Mouse (Mus musculus) limb, embryonic 14.5 days (tissue): Measurements from ENCODE around the gene Fgd2. TPM values are rescaled to one million over a fixed set of nuclear protein-coding genes. Genes with fewer than 3 reads are reported as not detected.

ENCODE experiments used
- ATAC-seq: fragments of 200-750 bp; cut with Nextera tagmentation; 2 replicates; pipeline ENCODE4 v1.8.0; 2017; ENCODE audit warnings: low read depth, moderate number of reproducible peaks, moderate TSS enrichment; ENCODE audit not compliant: low FRiP score
- DNase-seq: peaks from one replicate; pipeline ENCODE4 v3.0.0-alpha.2; 2015; ENCODE audit warnings: low spot score
- H3K27ac ChIP-seq: fragments of 300-500 bp; sonication (generic); replicated peaks from 2 replicates; pipeline ENCODE4 v1.5.1; 2014; ENCODE audit warnings: low read depth, mild to moderate bottlenecking, low read length, moderate library complexity, mixed read lengths
- H3K27me3 ChIP-seq: fragments of 300-500 bp; sonication (generic); 2 replicates; pipeline ENCODE4 v1.6.1; 2014; ENCODE audit warnings: low read length, mixed read lengths; ENCODE audit not compliant: control insufficient read depth, insufficient read depth
- H3K36me3 ChIP-seq: fragments of 300-500 bp; sonication (generic); 2 replicates; pipeline ENCODE4 v1.6.1; 2014; ENCODE audit warnings: mild to moderate bottlenecking, low read length, moderate library complexity, mixed read lengths; ENCODE audit not compliant: control insufficient read depth, insufficient read depth
- H3K4me1 ChIP-seq: fragments of 300-500 bp; sonication (generic); 2 replicates; pipeline ENCODE4 v1.6.1; 2014; ENCODE audit warnings: antibody characterized with exemption, low read length, mixed read lengths; ENCODE audit not compliant: control insufficient read depth, insufficient read depth
- H3K4me2 ChIP-seq: fragments of 300-500 bp; sonication (generic); replicated peaks from 2 replicates; pipeline ENCODE4 v1.6.1; 2014; ENCODE audit warnings: low read depth, mild to moderate bottlenecking, low read length, moderate library complexity; ENCODE audit not compliant: severe bottlenecking
- H3K4me3 ChIP-seq: fragments of 300-500 bp; sonication (generic); replicated peaks from 2 replicates; pipeline ENCODE4 v1.5.1; 2014; ENCODE audit warnings: low read length
- H3K9ac ChIP-seq: fragments of 300-500 bp; sonication (generic); 2 replicates; pipeline ENCODE4 v1.6.1; 2014; ENCODE audit warnings: mild to moderate bottlenecking, low read depth, low read length, moderate library complexity; ENCODE audit not compliant: severe bottlenecking
- H3K9me3 ChIP-seq: fragments of 300-500 bp; sonication (generic); 2 replicates; pipeline ENCODE4 v1.6.1; 2016; ENCODE audit warnings: low read length; ENCODE audit not compliant: control insufficient read depth
- POLR2A ChIP-seq: fragments of 200-500 bp; IDR thresholded peaks from 2 replicates; pipeline ENCODE4 v1.8.0; 2012; ENCODE audit warnings: inconsistent platforms, mild to moderate bottlenecking, moderate library complexity, borderline replicate concordance; ENCODE audit not compliant: insufficient read depth, insufficient read length; ENCODE audit errors: extremely low read depth
- WGBS: fragments of 180-500 bp; shearing (Covaris S2); extraction: QIAGEN DNeasy Blood & Tissue Kit; methylation state at CpG from one replicate; pipeline ENCODE4 v1.1.7; 2014; 5-methylcytosine and 5-hydroxymethylcytosine counted together
- polyA plus RNA-seq, 2 experiments: library from polyadenylated mRNA; depleted of rRNA in 1 of 2; stranded (reverse) in 1 of 2; unstranded in 1 of 2; fragments of >200 nt; fragmentation: Nextera tagmentation in 1 of 2; extraction: Ambion mirVana in 1 of 2; gene quantifications; 2 replicates each; pipeline versions ENCODE4 v1.2.1 to v1.2.3; 2012 to 2014

Gene Fgd2
- polyA plus RNA-seq, 2 experiments: 6.2 to 9.4 TPM

DNA sequence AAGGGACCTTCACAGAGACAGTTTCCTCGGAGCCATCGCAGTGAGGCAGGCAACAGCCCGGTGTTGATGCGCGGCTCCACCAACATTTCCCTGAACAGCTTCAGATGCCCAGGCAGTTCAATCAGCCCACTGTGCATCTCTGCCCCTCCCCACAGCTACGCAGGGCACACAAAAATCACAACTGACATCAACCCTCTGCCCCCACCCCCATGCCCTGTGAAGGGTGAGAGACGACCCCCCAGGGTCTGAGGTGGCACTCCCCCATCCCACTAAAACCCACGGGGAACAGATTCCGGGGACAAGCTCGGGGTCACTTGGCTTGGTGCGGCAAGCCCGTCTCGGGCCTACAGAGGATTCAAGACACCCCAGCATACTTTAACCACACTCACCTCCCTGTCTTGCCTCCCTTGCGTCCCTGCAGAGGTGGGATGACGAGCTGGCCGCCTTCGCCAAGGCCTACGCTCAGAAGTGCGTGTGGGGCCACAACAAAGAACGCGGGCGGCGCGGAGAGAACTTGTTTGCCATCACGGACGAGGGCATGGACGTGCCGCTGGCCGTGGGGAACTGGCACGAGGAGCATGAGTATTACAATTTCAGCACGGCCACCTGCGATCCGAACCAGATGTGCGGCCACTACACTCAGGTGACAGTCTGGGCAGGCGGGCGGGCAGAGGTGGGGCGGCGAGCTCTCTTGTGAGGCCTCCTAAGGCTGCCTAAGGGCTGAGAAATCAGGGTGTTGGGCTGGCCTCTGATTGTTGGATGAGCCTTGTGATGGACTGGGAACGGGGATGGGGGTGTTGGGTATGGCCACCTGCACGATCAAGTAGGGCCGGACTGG is 38.7 kb upstream of the Fgd2 start:
- H3K27ac ChIP-seq: no peak overlapping the region
- no peaks in the 10 kb centered on the region for H3K9me3 ChIP-seq
- DNase-seq (no peak), ATAC-seq (0 out of 2 replicates have a peak, but pooled peaks have one; percentile 13)
- no peak overlapping the region for H3K9ac ChIP-seq
- peaks cover 17% of the 10 kb centered on the region; the same call in 1 of the 2 replicates for H3K4me1 ChIP-seq
- WGBS: 17% methylated on average over 41 of the region's 41 CpGs
- peak overlapping the region; percentile 14 for H3K4me3 ChIP-seq
- no peaks in the 10 kb centered on the region for H3K36me3 ChIP-seq
- peaks cover 27% of the 10 kb centered on the region; the same call in 1 of the 2 replicates for H3K27me3 ChIP-seq
- H3K4me2 ChIP-seq: peak overlapping the region; percentile 20
- TF ChIP-seq POLR2A: no peak

DNA sequence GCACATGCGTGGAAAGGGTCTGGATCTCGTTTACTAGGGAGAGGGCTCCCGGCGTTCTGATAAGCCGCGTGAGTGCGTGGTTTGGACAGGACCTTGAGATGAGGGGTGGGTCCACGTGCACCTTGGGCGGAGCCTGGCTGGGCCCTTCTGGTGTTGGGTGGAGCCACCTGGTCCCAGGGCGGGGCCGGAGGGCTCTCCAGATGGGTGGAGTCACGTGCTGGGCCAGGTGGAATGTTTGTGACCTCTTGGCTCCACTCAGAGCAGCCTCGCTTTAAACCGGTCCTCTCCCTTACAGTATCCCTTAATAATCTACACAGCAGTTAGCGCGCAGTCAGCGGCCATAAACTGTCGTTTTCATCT is 38.1 kb upstream of the Fgd2 start:
- no peaks in the 10 kb centered on the region for H3K9me3 ChIP-seq
- no peak overlapping the region for H3K9ac ChIP-seq
- H3K4me2 ChIP-seq: peak overlapping the region; percentile 20
- peaks cover 33% of the 10 kb centered on the region for H3K27me3 ChIP-seq
- no peak for TF ChIP-seq POLR2A
- peaks cover 21% of the 10 kb centered on the region; the same call in 1 of the 2 replicates for H3K4me1 ChIP-seq
- ATAC-seq: 0 out of 2 replicates have a peak, but pooled peaks have one; percentile 14
- peak overlapping the region; percentile 14; the same call in 1 of the 2 replicates for H3K4me3 ChIP-seq
- WGBS: 8% methylated on average over 18 of the region's 18 CpGs
- no peak for DNase-seq
- H3K36me3 ChIP-seq: no peaks in the 10 kb centered on the region
- no peak overlapping the region for H3K27ac ChIP-seq

DNA sequence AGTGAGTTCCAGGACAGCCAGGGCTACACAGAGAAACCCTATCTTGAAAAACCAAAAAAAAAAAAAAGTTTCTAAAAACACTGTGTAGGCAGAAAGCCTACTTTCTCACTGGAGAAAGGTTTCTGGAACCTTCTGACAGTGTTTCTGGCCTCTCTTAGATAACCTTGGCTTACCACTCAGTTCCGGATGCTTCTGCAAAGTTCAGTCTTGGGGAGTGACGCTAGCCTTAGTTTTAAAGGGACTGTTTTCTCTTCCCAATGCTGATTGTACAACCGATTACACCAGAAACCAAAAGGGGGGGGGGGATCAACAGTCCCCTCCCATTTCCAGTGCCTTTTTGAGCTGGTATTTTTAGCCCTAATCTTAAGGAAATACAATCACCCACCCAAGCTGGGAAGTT is 37.1 kb upstream of the Fgd2 start:
- ATAC-seq: no peak
- Histone ChIP-seq H3K27ac (no peak overlapping the region), H3K36me3 (no peaks in the 10 kb centered on the region), H3K4me1 (peaks cover 21% of the 10 kb centered on the region; the same call in 1 of the 2 replicates), H3K27me3 (peaks cover 33% of the 10 kb centered on the region), H3K4me2 (no peak overlapping the region), H3K4me3 (no peak overlapping the region), H3K9ac (no peak overlapping the region), H3K9me3 (no peaks in the 10 kb centered on the region)
- WGBS: 95% methylated on average over 3 of the region's 3 CpGs
- no peak for DNase-seq
- TF ChIP-seq POLR2A: no peak

DNA sequence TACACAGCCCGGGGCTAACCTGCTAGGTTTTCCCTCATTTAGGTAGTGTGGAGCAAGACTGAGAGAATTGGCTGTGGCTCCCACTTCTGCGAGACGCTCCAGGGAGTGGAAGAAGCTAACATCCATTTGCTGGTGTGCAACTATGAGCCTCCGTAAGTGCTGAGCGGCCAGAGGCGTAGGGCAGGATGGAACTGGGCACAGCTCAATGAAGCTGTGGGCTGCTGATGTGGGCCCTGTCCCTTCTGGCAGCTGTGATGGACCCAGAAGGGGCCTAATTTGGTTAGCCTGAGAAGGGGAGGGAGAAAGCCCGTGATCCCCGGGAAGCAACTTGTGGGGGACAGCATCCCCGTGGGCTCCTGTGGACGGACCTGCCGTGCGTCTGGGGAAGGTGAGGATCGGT is 34.9 kb upstream of the Fgd2 start:
- Histone ChIP-seq H3K4me3 (no peak overlapping the region), H3K9ac (peak overlapping the region; percentile 52; the same call in 1 of the 2 replicates)
- no peak for TF ChIP-seq POLR2A

DNA sequence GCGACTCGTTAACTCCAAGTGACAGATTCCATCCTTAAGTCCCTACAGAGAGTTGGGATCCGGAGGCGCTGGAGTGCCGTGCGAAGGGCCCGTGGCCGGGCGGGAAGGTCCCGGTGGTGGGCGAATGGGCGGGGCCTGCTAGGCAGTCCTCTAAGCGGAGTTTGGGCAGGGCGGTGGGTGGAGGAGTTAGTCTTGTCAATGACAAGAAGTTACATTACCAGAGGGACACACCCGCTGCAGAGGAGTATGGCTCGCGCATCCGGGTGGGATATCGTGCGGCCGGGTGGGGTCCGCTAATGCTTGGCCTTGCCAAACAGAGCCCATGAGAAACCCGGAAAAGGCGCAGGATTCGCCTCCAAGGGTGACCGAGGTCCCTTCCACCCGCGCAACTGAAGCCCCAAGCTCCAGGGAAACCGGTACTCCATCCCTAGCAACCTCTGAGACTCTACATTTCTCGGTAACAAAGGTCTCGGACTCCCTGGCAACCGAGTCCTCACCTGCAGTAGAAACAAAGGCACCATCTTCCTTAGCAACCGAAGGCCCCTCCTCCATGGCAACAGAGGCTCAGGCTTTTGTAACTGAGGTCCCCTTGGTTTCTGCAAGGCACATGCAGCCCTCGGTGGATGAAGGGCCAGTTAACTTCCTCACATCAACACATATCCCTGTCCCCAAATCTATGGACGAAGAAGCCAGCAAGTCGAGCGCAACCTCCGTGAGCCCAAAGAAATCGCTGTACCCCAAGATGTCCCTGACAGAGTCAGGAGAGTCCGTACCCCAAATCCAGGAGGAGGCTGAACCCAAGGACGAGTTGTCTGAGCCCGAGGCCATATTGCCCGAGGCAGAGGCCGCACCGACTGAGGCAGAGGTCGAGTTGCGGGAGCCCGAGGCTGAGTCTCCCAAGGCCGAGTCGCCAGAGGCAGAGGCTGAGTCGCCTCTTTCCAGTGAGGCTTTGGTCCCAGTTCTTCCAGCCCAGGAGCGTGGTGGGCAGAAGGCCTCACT is 33.9 kb upstream of the Fgd2 start:
- ATAC-seq: no peak
- Histone ChIP-seq H3K4me2 (peak overlapping the region; percentile 61), H3K27me3 (peaks cover 23% of the 10 kb centered on the region), H3K36me3 (peaks cover 19% of the 10 kb centered on the region), H3K4me3 (peak overlapping the region; percentile 27), H3K27ac (no peak overlapping the region), H3K4me1 (peaks cover 21% of the 10 kb centered on the region; the same call in 1 of the 2 replicates), H3K9ac (peak overlapping the region; percentile 52), H3K9me3 (no peaks in the 10 kb centered on the region)
- 14% methylated on average over 52 of the region's 52 CpGs for WGBS
- no peak for DNase-seq
- TF ChIP-seq POLR2A: no peak

More for the DNA sequence above, 34.9 kb upstream of the Fgd2 start:
- H3K27ac ChIP-seq: no peak overlapping the region
- H3K27me3 ChIP-seq: peaks cover 33% of the 10 kb centered on the region
- no peak for ATAC-seq
- 52% methylated on average over 13 of the region's 13 CpGs for WGBS
- H3K9me3 ChIP-seq: no peaks in the 10 kb centered on the region
- H3K4me1 ChIP-seq: peaks cover 21% of the 10 kb centered on the region; the same call in 1 of the 2 replicates
- peak overlapping the region; percentile 61; the same call in 1 of the 2 replicates for H3K4me2 ChIP-seq
- H3K36me3 ChIP-seq: peaks cover 9% of the 10 kb centered on the region; the same call in 1 of the 2 replicates
- no peak for DNase-seq
